Mouse (Mus musculus): ENCODE measurements around the gene Gigyf2. TPM values are rescaled to one million over a fixed set of nuclear protein-coding genes. Genes with fewer than 3 reads are reported as not detected.
A peak's percentile ranks its signal among the peaks of the same experiment; 100 is the strongest.

Gene Gigyf2
- polyA plus RNA-seq, 1 experiment from 2014 or later = 69.0 TPM

- Histone ChIP-seq H3K4me2 (ENCODE audit: low read length) (peak overlapping the region; percentile 72), H3K9ac (replicated peaks; ENCODE audit: low read length) (peak overlapping the region; percentile 51), H3K27me3 (ENCODE audit: control insufficient read depth, insufficient read depth, low read length) (peaks cover 9% of the 10 kb centered on the region; the same call in 1 of the 2 replicates), H3K36me3 (ENCODE audit: control insufficient read depth, insufficient read depth, low read length) (no peaks in the 10 kb centered on the region), H3K4me3 (replicated peaks; ENCODE audit: low read depth, low read length) (peak overlapping the region; percentile 35), H3K4me1 (ENCODE audit: control insufficient read depth, insufficient read depth, low read length) (peaks cover 8% of the 10 kb centered on the region), H3K9me3 (ENCODE audit: control insufficient read depth, low read length) (no peaks in the 10 kb centered on the region), H3K27ac (replicated peaks; ENCODE audit: low read depth, low read length) (no peak overlapping the region)
- DNase-seq (peak; percentile 62), ATAC-seq (ENCODE audit: low FRiP score, low TSS enrichment) (no peak; the same call in 1 of the 2 replicates)
- WGBS = 1% methylated on average over 42 of the region's 42 CpGs
Observed at GRCm38 (mm10) chr1:87475076-87475895, 148.5 kb downstream of the Gigyf2 start.

DNA sequence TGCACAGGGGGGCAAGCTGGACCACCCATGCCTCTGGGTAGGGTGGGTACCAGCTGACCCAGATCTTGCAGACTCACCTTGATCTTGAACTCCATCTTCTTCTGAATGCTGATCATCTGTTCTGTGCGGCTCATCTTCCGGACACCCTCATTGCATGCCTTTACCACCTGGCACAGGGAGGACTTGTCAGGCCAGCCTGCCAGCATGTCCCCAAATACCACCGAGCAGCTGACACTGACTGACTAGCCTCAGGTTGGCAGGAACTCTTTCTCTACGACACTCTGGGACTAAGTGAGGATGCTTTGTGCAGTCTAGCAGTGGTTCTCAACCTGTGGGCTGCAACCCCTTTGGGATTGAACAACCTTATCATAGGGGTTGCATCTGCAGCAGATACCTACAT lies 155.7 kb downstream of the Gigyf2 start:
- no peak overlapping the region for H3K4me3 ChIP-seq (replicated peaks; ENCODE audit: low read depth, low read length)
- no peak overlapping the region for H3K4me2 ChIP-seq (ENCODE audit: low read length)
- no peaks in the 10 kb centered on the region for H3K4me1 ChIP-seq (ENCODE audit: control insufficient read depth, insufficient read depth, low read length)
- WGBS = 89% methylated on average over 4 of the region's 4 CpGs
- no peaks in the 10 kb centered on the region for H3K36me3 ChIP-seq (ENCODE audit: control insufficient read depth, insufficient read depth, low read length)
- ATAC-seq (ENCODE audit: low FRiP score, low TSS enrichment) (no peak), DNase-seq (no peak)
- no peaks in the 10 kb centered on the region for H3K9me3 ChIP-seq (ENCODE audit: control insufficient read depth, low read length)
- H3K9ac ChIP-seq (replicated peaks; ENCODE audit: low read length) = no peak overlapping the region
- H3K27me3 ChIP-seq (ENCODE audit: control insufficient read depth, insufficient read depth, low read length) = no peaks in the 10 kb centered on the region
- no peak overlapping the region for H3K27ac ChIP-seq (replicated peaks; ENCODE audit: low read depth, low read length)

DNA sequence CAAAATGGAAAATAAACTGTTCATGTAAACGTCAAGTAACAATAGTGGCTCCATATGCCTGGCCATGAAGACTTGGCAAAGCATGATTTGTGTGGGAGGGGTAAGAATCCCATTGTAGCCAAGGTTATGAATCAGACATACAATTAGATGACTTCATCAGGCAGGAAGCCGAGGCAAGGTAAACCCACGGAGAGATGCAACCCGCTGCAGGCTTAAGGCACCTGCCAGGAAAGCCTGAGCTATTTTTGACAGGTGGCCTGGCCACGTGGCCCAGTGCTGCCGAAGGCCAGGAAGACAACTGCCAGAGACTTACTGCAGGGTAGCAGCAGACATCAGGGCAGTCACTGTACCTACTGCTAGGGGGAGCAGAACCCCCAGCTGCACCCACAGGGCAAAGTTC lies 159.6 kb downstream of the Gigyf2 start:
- ATAC-seq (ENCODE audit: low FRiP score, low TSS enrichment) (no peak), DNase-seq (no peak)
- Histone ChIP-seq H3K27ac (replicated peaks; ENCODE audit: low read depth, low read length) (no peak overlapping the region), H3K4me3 (replicated peaks; ENCODE audit: low read depth, low read length) (no peak overlapping the region), H3K9me3 (ENCODE audit: control insufficient read depth, low read length) (no peaks in the 10 kb centered on the region), H3K4me2 (ENCODE audit: low read length) (no peak overlapping the region), H3K27me3 (ENCODE audit: control insufficient read depth, insufficient read depth, low read length) (no peaks in the 10 kb centered on the region), H3K36me3 (ENCODE audit: control insufficient read depth, insufficient read depth, low read length) (no peaks in the 10 kb centered on the region), H3K4me1 (ENCODE audit: control insufficient read depth, insufficient read depth, low read length) (no peaks in the 10 kb centered on the region), H3K9ac (replicated peaks; ENCODE audit: low read length) (no peak overlapping the region)
- 80% methylated on average over 6 of the region's 6 CpGs for WGBS

DNA sequence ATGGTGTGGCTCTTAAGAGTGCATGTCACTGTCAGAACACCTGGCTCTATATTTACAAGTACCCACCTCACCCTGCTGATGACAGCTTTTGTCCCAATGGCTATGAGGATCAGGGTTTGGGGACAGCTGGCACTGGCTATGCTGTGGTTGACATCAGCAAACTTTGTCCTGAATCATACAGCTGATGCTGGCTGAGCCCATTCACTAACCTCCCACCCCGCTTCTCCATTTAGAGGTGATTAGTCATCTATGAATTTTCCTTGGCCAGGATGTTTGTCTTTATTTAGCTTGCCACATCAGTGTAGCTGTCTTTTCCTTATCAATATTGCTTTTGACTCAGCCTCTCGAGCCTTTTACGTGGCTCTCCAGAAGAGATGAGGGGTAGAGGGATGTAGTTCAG lies 165.5 kb downstream of the Gigyf2 start:
- Histone ChIP-seq H3K4me1 (ENCODE audit: control insufficient read depth, insufficient read depth, low read length) (no peaks in the 10 kb centered on the region), H3K27me3 (ENCODE audit: control insufficient read depth, insufficient read depth, low read length) (no peaks in the 10 kb centered on the region), H3K27ac (replicated peaks; ENCODE audit: low read depth, low read length) (no peak overlapping the region), H3K36me3 (ENCODE audit: control insufficient read depth, insufficient read depth, low read length) (no peaks in the 10 kb centered on the region), H3K9me3 (ENCODE audit: control insufficient read depth, low read length) (no peaks in the 10 kb centered on the region), H3K4me2 (ENCODE audit: low read length) (no peak overlapping the region), H3K9ac (replicated peaks; ENCODE audit: low read length) (no peak overlapping the region), H3K4me3 (replicated peaks; ENCODE audit: low read depth, low read length) (no peak overlapping the region)
- WGBS = 89% methylated on average over 3 of the region's 3 CpGs
- no peak for ATAC-seq (ENCODE audit: low FRiP score, low TSS enrichment)
- no peak for DNase-seq

DNA sequence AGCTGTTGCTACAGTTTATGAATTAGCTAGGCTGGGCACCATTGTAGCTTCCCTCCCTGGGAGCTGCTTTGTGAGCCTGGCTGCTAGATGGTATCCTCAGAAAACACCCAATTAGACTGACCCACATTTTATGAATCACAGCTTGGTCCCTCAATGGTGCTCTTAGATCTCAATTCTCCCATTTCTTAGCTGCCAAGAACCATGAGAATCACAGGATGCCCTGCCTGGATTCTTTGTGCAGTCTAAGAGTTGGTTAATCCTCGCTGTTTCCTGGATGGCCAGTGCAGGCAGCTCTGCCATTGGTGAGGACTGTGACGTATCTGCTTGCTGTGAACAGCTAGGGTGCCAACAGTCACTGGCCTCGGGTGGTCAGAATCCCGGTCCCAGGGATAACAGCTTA lies 166.7 kb downstream of the Gigyf2 start:
- DNase-seq (no peak), ATAC-seq (ENCODE audit: low FRiP score, low TSS enrichment) (no peak)
- no peak overlapping the region for H3K9ac ChIP-seq (replicated peaks; ENCODE audit: low read length)
- H3K27ac ChIP-seq (replicated peaks; ENCODE audit: low read depth, low read length) = no peak overlapping the region
- no peak overlapping the region for H3K4me3 ChIP-seq (replicated peaks; ENCODE audit: low read depth, low read length)
- H3K4me1 ChIP-seq (ENCODE audit: control insufficient read depth, insufficient read depth, low read length) = no peaks in the 10 kb centered on the region
- H3K27me3 ChIP-seq (ENCODE audit: control insufficient read depth, insufficient read depth, low read length) = no peaks in the 10 kb centered on the region
- no peaks in the 10 kb centered on the region for H3K9me3 ChIP-seq (ENCODE audit: control insufficient read depth, low read length)
- H3K4me2 ChIP-seq (ENCODE audit: low read length) = no peak overlapping the region
- no peaks in the 10 kb centered on the region for H3K36me3 ChIP-seq (ENCODE audit: control insufficient read depth, insufficient read depth, low read length)
- WGBS = 72% methylated on average over 4 of the region's 4 CpGs

Other genes starting within 250 kb of the Gigyf2 start
- gene Alppl2, start 237.1 kb upstream of the Gigyf2 start, polyA plus RNA-seq (2014; fragmentation: Nextera tagmentation; extraction: Ambion mirVana) = not detected in 2 replicates
- gene Alpi, start 225.4 kb upstream of the Gigyf2 start, polyA plus RNA-seq (2014; fragmentation: Nextera tagmentation; extraction: Ambion mirVana) = not detected in 2 replicates
- not detected in 2 replicates for gene Akp3, start 202.0 kb upstream of the Gigyf2 start, polyA plus RNA-seq (2014; fragmentation: Nextera tagmentation; extraction: Ambion mirVana)
- 5.1 and 5.3 TPM in 2 replicates for gene Ecel1, start 170.5 kb upstream of the Gigyf2 start, polyA plus RNA-seq (2014; fragmentation: Nextera tagmentation; extraction: Ambion mirVana)
- 0.32 TPM in 1 of 2 replicates, not detected in the other for gene Prss56, start 143.7 kb upstream of the Gigyf2 start, polyA plus RNA-seq (2014; fragmentation: Nextera tagmentation; extraction: Ambion mirVana)
- gene Chrnd, start 136.4 kb upstream of the Gigyf2 start, polyA plus RNA-seq (2014; fragmentation: Nextera tagmentation; extraction: Ambion mirVana) = not detected in 2 replicates
- gene Chrng, start 122.3 kb upstream of the Gigyf2 start, polyA plus RNA-seq (2014; fragmentation: Nextera tagmentation; extraction: Ambion mirVana) = not detected in 2 replicates
- 53.5 and 75.5 TPM in 2 replicates for gene Eif4e2, start 113.1 kb upstream of the Gigyf2 start, polyA plus RNA-seq (2014; fragmentation: Nextera tagmentation; extraction: Ambion mirVana)
- gene Efhd1, start 62.6 kb upstream of the Gigyf2 start, polyA plus RNA-seq (2014; fragmentation: Nextera tagmentation; extraction: Ambion mirVana) = 1.8 and 1.9 TPM in 2 replicates
- gene Kcnj13, start 67.7 kb downstream of the Gigyf2 start, polyA plus RNA-seq (2014; fragmentation: Nextera tagmentation; extraction: Ambion mirVana) = 1.1 and 3.2 TPM in 2 replicates
- gene Snorc, start 143.3 kb downstream of the Gigyf2 start, polyA plus RNA-seq (2014; fragmentation: Nextera tagmentation; extraction: Ambion mirVana) = 1.1 TPM in 1 of 2 replicates, not detected in the other
- gene Neu2, start 182.9 kb downstream of the Gigyf2 start, polyA plus RNA-seq (2014; fragmentation: Nextera tagmentation; extraction: Ambion mirVana) = 0.13 and 0.23 TPM in 2 replicates
- 13.0 and 16.6 TPM in 2 replicates for gene Ngef, start 246.9 kb downstream of the Gigyf2 start, polyA plus RNA-seq (2014; fragmentation: Nextera tagmentation; extraction: Ambion mirVana)